ENCODE assay signal across 11 mouse cellular contexts in the genomic region with DNA sequence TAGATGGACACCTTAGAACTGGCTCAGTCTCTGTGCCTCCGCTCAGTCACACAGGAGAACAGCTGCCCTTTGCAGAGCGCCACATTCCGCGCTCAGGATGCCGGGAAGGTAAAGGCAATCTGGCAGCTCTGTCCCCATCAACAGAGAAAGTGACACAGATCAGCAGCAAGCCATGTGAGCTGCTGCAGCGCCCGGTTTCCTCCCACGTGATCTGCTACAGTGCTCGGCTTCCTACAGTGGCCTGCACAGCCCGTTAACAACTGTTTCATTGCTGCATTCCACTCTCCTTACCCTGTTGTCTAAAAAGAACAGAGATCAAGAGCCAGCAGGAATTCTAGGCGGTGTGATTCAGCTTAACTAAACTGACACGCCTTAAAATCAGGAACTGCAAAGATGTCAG. TPM values are rescaled to one million over a fixed set of nuclear protein-coding genes. Genes with fewer than 3 reads are reported as not detected.
DNase-seq lines count a peak whose midpoint lies in the region; ATAC-seq and TF ChIP-seq lines count a peak whose summit lies in the region.
"Had no signal": no experiment of that assay in that cellular context is flagged by ENCODE, and none has a peak within 500 bp of the region (broad histone marks: within the 10 kb centered on the region; RNA-seq: fewer than 3 reads in every experiment).

No protein-coding gene starts in this region.

- no peaks in the 10 kb centered on the region for H3K9me3 ChIP-seq in forebrain, postnatal 0 days (ENCODE audit: low read length)
- no peaks in the 10 kb centered on the region for H3K9me3 ChIP-seq in forebrain, embryonic 13.5 days (replicated peaks)
- no peaks in the 10 kb centered on the region for H3K9me3 ChIP-seq in heart, postnatal 0 days (replicated peaks; ENCODE audit: control insufficient read depth, low read length)
- no peaks in the 10 kb centered on the region for H3K9me3 ChIP-seq in hindbrain, embryonic 11.5 days (ENCODE audit: control insufficient read depth, low read length)
- H3K9me3 ChIP-seq: embryonic facial prominence, embryonic 12.5 days; neural tube, embryonic 12.5 days had no signal

- H3K27ac ChIP-seq in forebrain, postnatal 0 days (ENCODE audit: low read depth, low read length) = no peak overlapping the region
- H3K27ac ChIP-seq in forebrain, embryonic 13.5 days = no peak overlapping the region
- H3K27ac ChIP-seq in heart, postnatal 0 days (ENCODE audit: low read depth) = 0 out of 2 replicates have a peak overlapping the region, but pooled peaks have one; percentile 4
- no peak overlapping the region for H3K27ac ChIP-seq in hindbrain, embryonic 11.5 days (ENCODE audit: low read depth, low read length)
- H3K27ac ChIP-seq: embryonic facial prominence, embryonic 12.5 days; neural tube, embryonic 12.5 days had no signal

- no peaks in the 10 kb centered on the region for H3K27me3 ChIP-seq in forebrain, postnatal 0 days (ENCODE audit: insufficient read depth, low read length)
- no peaks in the 10 kb centered on the region for H3K27me3 ChIP-seq in forebrain, embryonic 13.5 days
- H3K27me3 ChIP-seq in heart, postnatal 0 days (ENCODE audit: control insufficient read depth, insufficient read depth, low read length) = no peaks in the 10 kb centered on the region
- H3K27me3 ChIP-seq in splenic B cell, adult 2 months (ENCODE audit: control insufficient read depth, insufficient read depth, low read length, poor library complexity, severe bottlenecking) = no peaks in the 10 kb centered on the region
- H3K27me3 ChIP-seq in hindbrain, embryonic 11.5 days (ENCODE audit: control insufficient read depth, insufficient read depth, low read length) = no peaks in the 10 kb centered on the region
- H3K27me3 ChIP-seq: embryonic facial prominence, embryonic 12.5 days; neural tube, embryonic 12.5 days had no signal

- no peak overlapping the region for H3K4me2 ChIP-seq in forebrain, postnatal 0 days (ENCODE audit: low read depth)
- H3K4me2 ChIP-seq in forebrain, embryonic 13.5 days = no peak overlapping the region
- no peak overlapping the region for H3K4me2 ChIP-seq in heart, postnatal 0 days (ENCODE audit: low read depth, low read length)
- no peak overlapping the region for H3K4me2 ChIP-seq in hindbrain, embryonic 11.5 days (replicated peaks; ENCODE audit: low read depth, low read length)
- H3K4me2 ChIP-seq: embryonic facial prominence, embryonic 12.5 days; neural tube, embryonic 12.5 days had no signal

- no peak overlapping the region for H3K9ac ChIP-seq in forebrain, postnatal 0 days
- no peak overlapping the region for H3K9ac ChIP-seq in forebrain, embryonic 13.5 days
- no peak overlapping the region for H3K9ac ChIP-seq in heart, postnatal 0 days (replicated peaks; ENCODE audit: low read depth, low read length)
- no peak overlapping the region for H3K9ac ChIP-seq in hindbrain, embryonic 11.5 days (ENCODE audit: low read depth, low read length)
- H3K9ac ChIP-seq: embryonic facial prominence, embryonic 12.5 days; neural tube, embryonic 12.5 days had no signal

- no peaks in the 10 kb centered on the region for H3K36me3 ChIP-seq in forebrain, postnatal 0 days (ENCODE audit: insufficient read depth)
- no peaks in the 10 kb centered on the region for H3K36me3 ChIP-seq in forebrain, embryonic 13.5 days (ENCODE audit: poor library complexity, severe bottlenecking)
- no peaks in the 10 kb centered on the region for H3K36me3 ChIP-seq in heart, postnatal 0 days (replicated peaks; ENCODE audit: control insufficient read depth, insufficient read depth, low read length)
- H3K36me3 ChIP-seq in splenic B cell, adult 2 months (ENCODE audit: control insufficient read depth, insufficient read depth, low read length, poor library complexity, severe bottlenecking) = no peaks in the 10 kb centered on the region
- H3K36me3 ChIP-seq in hindbrain, embryonic 11.5 days (ENCODE audit: control insufficient read depth, insufficient read depth, low read length) = no peaks in the 10 kb centered on the region
- H3K36me3 ChIP-seq: embryonic facial prominence, embryonic 12.5 days; G1E; neural tube, embryonic 12.5 days had no signal

- no peaks in the 10 kb centered on the region for H3K4me1 ChIP-seq in forebrain, postnatal 0 days (ENCODE audit: insufficient read depth)
- H3K4me1 ChIP-seq in forebrain, embryonic 13.5 days = no peaks in the 10 kb centered on the region
- H3K4me1 ChIP-seq in heart, postnatal 0 days (ENCODE audit: control insufficient read depth, insufficient read depth) = peaks cover 6% of the 10 kb centered on the region
- H3K4me1 ChIP-seq in hindbrain, embryonic 11.5 days (replicated peaks; ENCODE audit: control insufficient read depth, insufficient read depth, low read length) = no peaks in the 10 kb centered on the region
- H3K4me1 ChIP-seq: embryonic facial prominence, embryonic 12.5 days; neural tube, embryonic 12.5 days had no signal

- no peak for TF ChIP-seq EP300 in heart, postnatal 0 days (IDR thresholded peaks at IDR 0.05; ENCODE audit: low read depth)

- TF ChIP-seq CTCF in forebrain, postnatal 0 days (IDR thresholded peaks at IDR 0.05; ENCODE audit: low read depth) = no peak
- TF ChIP-seq CTCF in heart, postnatal 0 days (IDR thresholded peaks at IDR 0.05; ENCODE audit: low read depth) = no peak

- H3K4me3 ChIP-seq in forebrain, postnatal 0 days (ENCODE audit: low read depth, low read length) = no peak overlapping the region
- no peak overlapping the region for H3K4me3 ChIP-seq in forebrain, embryonic 13.5 days
- no peak overlapping the region for H3K4me3 ChIP-seq in heart, postnatal 0 days (ENCODE audit: low read depth, low read length)
- no peak overlapping the region for H3K4me3 ChIP-seq in hindbrain, embryonic 11.5 days (ENCODE audit: low read depth, low read length)
- H3K4me3 ChIP-seq: embryonic facial prominence, embryonic 12.5 days; neural tube, embryonic 12.5 days had no signal

- 0 out of 2 replicates have a peak, but pooled peaks have one; percentile 20 for ATAC-seq in forebrain, postnatal 0 days
- ATAC-seq in forebrain, embryonic 13.5 days = no peak
- ATAC-seq in heart, postnatal 0 days (ENCODE audit: insufficient read depth, low read depth) = peak; percentile 88
- ATAC-seq in hindbrain, embryonic 11.5 days (ENCODE audit: low FRiP score) = no peak
- no peak for ATAC-seq in monocyte, adult 5-6 weeks (replicated peaks; ENCODE audit: insufficient number of reproducible peaks, low FRiP score, low TSS enrichment, poor library complexity, severe bottlenecking)

- no peak for DNase-seq in forebrain, postnatal 0 days
- DNase-seq in right cerebral cortex, adult 18-20 months = peak; percentile 61
- no peak for DNase-seq in right cerebral cortex, postnatal 14 days
- no peak for DNase-seq in heart, postnatal 0 days (ENCODE audit: low spot score)
- peak; percentile 38 for DNase-seq in splenic B cell, adult 2 months (ENCODE audit: low read depth, low spot score)
- DNase-seq in hindbrain, embryonic 11.5 days (ENCODE audit: low spot score) = no peak

- WGBS in forebrain, postnatal 0 days = 66% methylated on average over 12 of the region's 12 CpGs
- WGBS in forebrain, embryonic 13.5 days = 70% methylated on average over 12 of the region's 12 CpGs
- WGBS in heart, postnatal 0 days = 34% methylated on average over 12 of the region's 12 CpGs
- WGBS in hindbrain, embryonic 11.5 days = 69% methylated on average over 12 of the region's 12 CpGs

RNA-seq across cellular contexts. Expression of a gene that starts 36.0 kb away (rescaled TPM):
- total RNA-seq in forebrain, postnatal 0 days (2014; rRNA removed) = 18.5 and 21.3 TPM in 2 replicates
- polyA plus RNA-seq in forebrain, postnatal 0 days (2015; fragmentation: Nextera tagmentation; extraction: Ambion mirVana) = 35.2 and 40.1 TPM in 2 replicates
- polyA plus RNA-seq in forebrain, embryonic 13.5 days (2015; fragmentation: Nextera tagmentation; extraction: Ambion mirVana) = 41.1 and 41.2 TPM in 2 replicates
- 25.2 and 45.0 TPM in 2 replicates for total RNA-seq in heart, postnatal 0 days (2014; rRNA removed; ENCODE audit: low replicate concordance)
- polyA plus RNA-seq in heart, postnatal 0 days (2015; fragmentation: Nextera tagmentation; extraction: Ambion mirVana) = 91.1 and 96.3 TPM in 2 replicates
- 59.5 and 59.8 TPM in 2 replicates for polyA plus RNA-seq in hindbrain, embryonic 11.5 days (2014; fragmentation: Nextera tagmentation; extraction: Ambion mirVana)
- total RNA-seq in monocyte, adult 5-6 weeks (2017) = 47.0 to 58.3 TPM (median 51.6 TPM) in 3 replicates

Comparison
In these comparisons a context has a peak if more than half of its experiments do, and no peak if none do; other contexts are left out.
1. ATAC-seq: peak in forebrain, postnatal 0 days (single experiment) and heart, postnatal 0 days (single experiment); none in forebrain, embryonic 13.5 days (single experiment), hindbrain, embryonic 11.5 days (single experiment) and monocyte, adult 5-6 weeks (single experiment).
2. DNase-seq: peak in right cerebral cortex, adult 18-20 months (single experiment) and splenic B cell, adult 2 months (single experiment); none in forebrain, postnatal 0 days (single experiment), right cerebral cortex, postnatal 14 days (single experiment), heart, postnatal 0 days (single experiment) and hindbrain, embryonic 11.5 days (single experiment).